Mouse (Mus musculus): ENCODE results near the gene Sash1. TPM values are rescaled to one million over a fixed set of nuclear protein-coding genes. Genes with fewer than 3 reads are reported as not detected.

Gene Sash1
- 0.60 and 0.92 TPM in 2 replicates for polyA plus RNA-seq (2015; fragmentation: Nextera tagmentation; extraction: Ambion mirVana)

GRCm38 (mm10) chr10:8885630-8886527, at the start of gene Sash1:
Gene Sash1 (minus strand): TSS chr10:8886070.
- no peaks in the 10 kb centered on the region; the same call in 1 of the 2 replicates for H3K4me1 ChIP-seq (ENCODE audit: control insufficient read depth, low read depth, low read length)
- H3K27me3 ChIP-seq (ENCODE audit: control insufficient read depth, insufficient read depth, low read depth, low read length) = peaks cover 18% of the 10 kb centered on the region
- H3K4me3 ChIP-seq (ENCODE audit: low read depth, low read length) = peak within 1 kb of the TSS; percentile 69
- H3K9me3 ChIP-seq (replicated peaks; ENCODE audit: control insufficient read depth, low read length) = no peaks in the 10 kb centered on the region
- H3K36me3 ChIP-seq (ENCODE audit: control insufficient read depth, insufficient read depth) = no peaks in the 10 kb centered on the region
- ATAC-seq (ENCODE audit: low read depth) = peak; percentile 87
- peak within 1 kb of the TSS; percentile 64 for H3K9ac ChIP-seq (ENCODE audit: low read depth, low read length)
- H3K27ac ChIP-seq (ENCODE audit: low read length) = peak within 1 kb of the TSS; percentile 91
- peak within 1 kb of the TSS; percentile 66 for H3K4me2 ChIP-seq (ENCODE audit: low read depth, low read length)
- under 1% methylated on average over 75 of the region's 80 CpGs for WGBS (ENCODE audit: insufficient replicate concordance)

GRCm38 (mm10) chr10:8935601-8936000, 49.7 kb upstream of the Sash1 start:
- no peak overlapping the region for H3K9ac ChIP-seq (ENCODE audit: low read depth, low read length)
- no peak for ATAC-seq (ENCODE audit: low read depth)

GRCm38 (mm10) chr10:8933451-8934372, 47.8 kb upstream of the Sash1 start:
- Histone ChIP-seq H3K9me3 (replicated peaks; ENCODE audit: control insufficient read depth, low read length) (no peaks in the 10 kb centered on the region), H3K4me1 (ENCODE audit: control insufficient read depth, low read depth, low read length) (no peaks in the 10 kb centered on the region), H3K27ac (ENCODE audit: low read length) (no peak overlapping the region), H3K36me3 (ENCODE audit: control insufficient read depth, insufficient read depth) (no peaks in the 10 kb centered on the region), H3K4me2 (ENCODE audit: low read depth, low read length) (no peak overlapping the region), H3K4me3 (ENCODE audit: low read depth, low read length) (no peak overlapping the region), H3K27me3 (ENCODE audit: control insufficient read depth, insufficient read depth, low read depth, low read length) (no peaks in the 10 kb centered on the region), H3K9ac (ENCODE audit: low read depth, low read length) (no peak overlapping the region)
- ATAC-seq (ENCODE audit: low read depth) = no peak
- WGBS (ENCODE audit: insufficient replicate concordance) = 57% methylated on average over 10 of the region's 10 CpGs

More at GRCm38 (mm10) chr10:8935601-8936000, 49.7 kb upstream of the Sash1 start:
- Histone ChIP-seq H3K36me3 (ENCODE audit: control insufficient read depth, insufficient read depth) (no peaks in the 10 kb centered on the region), H3K9me3 (replicated peaks; ENCODE audit: control insufficient read depth, low read length) (no peaks in the 10 kb centered on the region), H3K4me3 (ENCODE audit: low read depth, low read length) (no peak overlapping the region), H3K4me2 (ENCODE audit: low read depth, low read length) (no peak overlapping the region), H3K4me1 (ENCODE audit: control insufficient read depth, low read depth, low read length) (no peaks in the 10 kb centered on the region), H3K27me3 (ENCODE audit: control insufficient read depth, insufficient read depth, low read depth, low read length) (no peaks in the 10 kb centered on the region), H3K27ac (ENCODE audit: low read length) (no peak overlapping the region)
- 57% methylated on average over 4 of the region's 4 CpGs for WGBS (ENCODE audit: insufficient replicate concordance)

- no peaks in the 10 kb centered on the region for H3K4me1 ChIP-seq (ENCODE audit: control insufficient read depth, low read depth, low read length)
- no peak overlapping the region for H3K4me3 ChIP-seq (ENCODE audit: low read depth, low read length)
- 59% methylated on average over 8 of the region's 8 CpGs for WGBS (ENCODE audit: insufficient replicate concordance)
Observed at GRCm38 (mm10) chr10:8931548-8932240, 45.8 kb upstream of the Sash1 start.

GRCm38 (mm10) chr10:8930672-8931071, 44.8 kb upstream of the Sash1 start:
- 0 out of 2 replicates have a peak, but pooled peaks have one; percentile 27 for ATAC-seq (ENCODE audit: low read depth)
- Histone ChIP-seq H3K9ac (ENCODE audit: low read depth, low read length) (no peak overlapping the region), H3K4me3 (ENCODE audit: low read depth, low read length) (no peak overlapping the region), H3K4me1 (ENCODE audit: control insufficient read depth, low read depth, low read length) (no peaks in the 10 kb centered on the region), H3K27me3 (ENCODE audit: control insufficient read depth, insufficient read depth, low read depth, low read length) (no peaks in the 10 kb centered on the region), H3K27ac (ENCODE audit: low read length) (no peak overlapping the region), H3K4me2 (ENCODE audit: low read depth, low read length) (no peak overlapping the region), H3K36me3 (ENCODE audit: control insufficient read depth, insufficient read depth) (no peaks in the 10 kb centered on the region), H3K9me3 (replicated peaks; ENCODE audit: control insufficient read depth, low read length) (no peaks in the 10 kb centered on the region)

More at GRCm38 (mm10) chr10:8931548-8932240, 45.8 kb upstream of the Sash1 start:
- Histone ChIP-seq H3K27ac (ENCODE audit: low read length) (no peak overlapping the region), H3K9ac (ENCODE audit: low read depth, low read length) (no peak overlapping the region), H3K4me2 (ENCODE audit: low read depth, low read length) (no peak overlapping the region), H3K27me3 (ENCODE audit: control insufficient read depth, insufficient read depth, low read depth, low read length) (no peaks in the 10 kb centered on the region), H3K9me3 (replicated peaks; ENCODE audit: control insufficient read depth, low read length) (no peaks in the 10 kb centered on the region), H3K36me3 (ENCODE audit: control insufficient read depth, insufficient read depth) (no peaks in the 10 kb centered on the region)
- no peak for ATAC-seq (ENCODE audit: low read depth)

- no peaks in the 10 kb centered on the region for H3K9me3 ChIP-seq (replicated peaks; ENCODE audit: control insufficient read depth, low read length)
- no peak overlapping the region for H3K9ac ChIP-seq (ENCODE audit: low read depth, low read length)
- no peaks in the 10 kb centered on the region for H3K4me1 ChIP-seq (ENCODE audit: control insufficient read depth, low read depth, low read length)
- H3K36me3 ChIP-seq (ENCODE audit: control insufficient read depth, insufficient read depth) = no peaks in the 10 kb centered on the region
- no peak overlapping the region for H3K4me3 ChIP-seq (ENCODE audit: low read depth, low read length)
- 67% methylated on average over 10 of the region's 10 CpGs for WGBS (ENCODE audit: insufficient replicate concordance)
- no peaks in the 10 kb centered on the region for H3K27me3 ChIP-seq (ENCODE audit: control insufficient read depth, insufficient read depth, low read depth, low read length)
- no peak for ATAC-seq (ENCODE audit: low read depth)
- no peak overlapping the region for H3K27ac ChIP-seq (ENCODE audit: low read length)
- no peak overlapping the region for H3K4me2 ChIP-seq (ENCODE audit: low read depth, low read length)
Observed at GRCm38 (mm10) chr10:8928775-8929647, 43.1 kb upstream of the Sash1 start.

- Histone ChIP-seq H3K36me3 (ENCODE audit: control insufficient read depth, insufficient read depth) (no peaks in the 10 kb centered on the region), H3K27ac (ENCODE audit: low read length) (no peak overlapping the region), H3K4me3 (ENCODE audit: low read depth, low read length) (no peak overlapping the region), H3K9ac (ENCODE audit: low read depth, low read length) (no peak overlapping the region), H3K4me1 (ENCODE audit: control insufficient read depth, low read depth, low read length) (no peaks in the 10 kb centered on the region), H3K9me3 (replicated peaks; ENCODE audit: control insufficient read depth, low read length) (no peaks in the 10 kb centered on the region), H3K27me3 (ENCODE audit: control insufficient read depth, insufficient read depth, low read depth, low read length) (no peaks in the 10 kb centered on the region), H3K4me2 (ENCODE audit: low read depth, low read length) (no peak overlapping the region)
- ATAC-seq (ENCODE audit: low read depth) = no peak
Observed at GRCm38 (mm10) chr10:8928261-8928660, 42.4 kb upstream of the Sash1 start.

- ATAC-seq (ENCODE audit: low read depth) = no peak
- WGBS (ENCODE audit: insufficient replicate concordance) = 59% methylated on average over 3 of the region's 3 CpGs
Observed at GRCm38 (mm10) chr10:8926906-8927305, 41.0 kb upstream of the Sash1 start.

More at GRCm38 (mm10) chr10:8926906-8927305, 41.0 kb upstream of the Sash1 start:
- no peaks in the 10 kb centered on the region for H3K27me3 ChIP-seq (ENCODE audit: control insufficient read depth, insufficient read depth, low read depth, low read length)
- H3K9ac ChIP-seq (ENCODE audit: low read depth, low read length) = no peak overlapping the region
- no peaks in the 10 kb centered on the region for H3K36me3 ChIP-seq (ENCODE audit: control insufficient read depth, insufficient read depth)
- H3K4me3 ChIP-seq (ENCODE audit: low read depth, low read length) = no peak overlapping the region
- H3K27ac ChIP-seq (ENCODE audit: low read length) = no peak overlapping the region
- H3K9me3 ChIP-seq (replicated peaks; ENCODE audit: control insufficient read depth, low read length) = no peaks in the 10 kb centered on the region
- no peaks in the 10 kb centered on the region for H3K4me1 ChIP-seq (ENCODE audit: control insufficient read depth, low read depth, low read length)
- H3K4me2 ChIP-seq (ENCODE audit: low read depth, low read length) = no peak overlapping the region
